Mouse (Mus musculus) embryonic stem cell, embryonic (primary cell): ENCODE measurements around the gene Mfsd1.

Source experiments
- CTCF ChIA-PET, 4 experiments: fragments of 300-600 bp in 2 of 4; fragments of 350-600 bp in 2 of 4; sonication (Branson Sonifier 250); formaldehyde crosslinking; loops; one replicate each; lab custom pipeline; 2022; ENCODE audit warnings: inconsistent platforms in 2 of 4; lab: Charles Lee
- POLR2A ChIA-PET, 4 experiments: fragments of 300-600 bp in 2 of 4; fragments of 350-600 bp in 2 of 4; sonication (Branson Sonifier 250); formaldehyde crosslinking; loops; one replicate each; lab custom pipeline; 2022; ENCODE audit warnings: antibody characterized with exemption in 4 of 4, inconsistent platforms in 1 of 4; lab: Charles Lee

Mfsd1 gene

GRCm38 (mm10) chr3:67583125-67583845, 744 bp downstream of the Mfsd1 start:
- CTCF ChIA-PET, result interaction anchor here in 2 of 4 experiments (1.2 to 2.4 kb wide), 4 partner anchors 15 to 462 kb away, joined by 3 to 7 read pairs (median 5); no protein-coding TSS in a partner anchor
- POLR2A ChIA-PET, result interaction anchor here in 2 of 4 experiments (0.7 to 1.7 kb wide), 9 partner anchors 8 to 153 kb away, joined by 3 to 5 read pairs (median 3); partner anchors contain the start of genes Gfm1 (in 1 of the 2), Lxn (in 1 of the 2) and Rarres1 (in 1 of the 2)

DNA sequence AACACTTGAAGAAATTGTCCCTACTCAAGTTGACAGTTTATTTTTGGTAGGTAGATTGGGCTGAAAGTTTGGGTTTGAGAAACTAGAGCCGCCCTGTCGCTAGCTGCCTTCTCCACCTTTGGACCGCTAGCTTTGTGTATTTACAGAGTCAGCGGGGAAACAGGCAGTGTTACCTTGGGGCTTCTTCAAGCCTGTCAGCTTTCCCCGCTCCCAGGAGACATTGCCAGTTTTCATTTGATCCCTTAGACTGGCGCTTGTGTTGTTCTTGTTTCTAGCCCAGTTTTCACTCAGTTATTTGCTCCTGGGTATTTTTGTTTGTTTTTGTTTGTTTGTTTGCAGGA, 1.3 kb downstream of the Mfsd1 start:
- CTCF ChIA-PET, result interaction anchor here in 1 of 4 experiments (1.2 kb wide), 1 partner anchor 70 kb away, joined by 3 read pairs; no protein-coding TSS in a partner anchor
- POLR2A ChIA-PET, result interaction anchor here in 2 of 4 experiments (1.1 to 1.7 kb wide), 4 partner anchors 10 to 134 kb away, joined by 3 to 5 read pairs (median 4); partner anchors contain the start of gene Lxn (in 1 of the 2)

- CTCF ChIA-PET, result interaction anchor here in 1 of 4 experiments (0.7 kb wide), 1 partner anchor 13 kb away, joined by 3 read pairs; no protein-coding TSS in a partner anchor
- POLR2A ChIA-PET, result interaction anchor here in 1 of 4 experiments (0.6 kb wide), 1 partner anchor 1769 kb away, joined by 3 read pairs; no protein-coding TSS in a partner anchor
Observed at GRCm38 (mm10) chr3:67586511-67586910, 4.0 kb downstream of the Mfsd1 start.

DNA sequence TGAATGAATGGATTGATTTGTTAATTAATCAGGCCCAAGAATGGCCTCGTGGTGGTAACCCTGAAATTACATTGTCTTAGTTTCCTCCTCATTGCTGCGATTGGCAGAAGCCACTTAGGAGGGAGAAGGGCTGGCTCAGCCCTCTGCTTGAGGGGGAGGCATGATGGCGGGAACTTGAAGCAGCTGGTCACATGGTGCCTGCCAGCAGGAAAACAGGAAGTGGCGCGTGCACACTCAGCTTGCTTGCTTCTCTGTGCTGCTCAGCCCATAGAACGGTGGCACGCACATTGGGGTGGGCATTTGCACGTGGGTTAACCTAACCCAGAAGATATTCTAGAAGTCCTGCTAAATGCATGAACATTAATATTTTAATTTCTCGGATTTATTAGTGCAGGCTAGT, 4.9 kb downstream of the Mfsd1 start:
- ChIA-PET POLR2A (interaction anchor here in 1 of 4 experiments (1.0 kb wide), 1 partner anchor 151 kb away, joined by 3 read pairs; no protein-coding TSS in a partner anchor), CTCF (no interaction called here)

DNA sequence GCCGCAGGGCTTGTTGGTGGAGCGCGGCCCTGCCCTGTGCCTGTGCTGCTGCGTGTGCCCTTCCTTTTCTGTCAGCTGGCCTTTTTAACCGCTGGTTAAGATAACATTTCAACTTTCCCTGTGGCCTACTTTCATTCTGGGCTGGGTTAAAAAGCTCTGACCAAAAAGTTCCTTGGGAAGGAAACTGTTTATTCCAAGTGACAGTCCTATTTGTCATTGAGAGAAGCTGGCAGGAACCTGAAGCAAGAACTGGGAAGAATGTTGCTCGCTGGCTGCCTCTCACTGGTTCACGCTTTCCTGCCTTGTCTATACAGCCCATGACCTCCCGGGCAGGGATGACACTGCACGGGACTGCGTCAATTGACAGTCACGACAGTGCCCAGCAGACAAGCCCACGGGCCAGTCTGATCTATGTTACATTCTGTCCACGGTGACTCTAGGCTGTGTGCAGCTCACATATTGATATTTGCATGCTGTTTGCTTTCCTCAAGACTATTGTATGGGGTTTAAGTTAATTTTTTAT, 19.1 kb downstream of the Mfsd1 start:
- ChIA-PET POLR2A (no interaction called here), CTCF (interaction anchor here in 1 of 4 experiments (0.8 kb wide), 1 partner anchor 28 kb away, joined by 4 read pairs; no protein-coding TSS in a partner anchor)

GRCm38 (mm10) chr3:67618222-67618621, 35.7 kb downstream of the Mfsd1 start:
- POLR2A ChIA-PET, result no interaction called here
- CTCF ChIA-PET, result no interaction called here

GRCm38 (mm10) chr3:67624629-67625028, 42.1 kb downstream of the Mfsd1 start:
- ChIA-PET POLR2A (no interaction called here), CTCF (interaction anchor here (0.6 to 2.5 kb wide), 8 partner anchors 11 to 432 kb away, joined by 3 to 17 read pairs (median 6); no protein-coding TSS in a partner anchor)

GRCm38 (mm10) chr3:67643135-67643534, 60.6 kb downstream of the Mfsd1 start:
- ChIA-PET POLR2A (no interaction called here), CTCF (no interaction called here)

DNA sequence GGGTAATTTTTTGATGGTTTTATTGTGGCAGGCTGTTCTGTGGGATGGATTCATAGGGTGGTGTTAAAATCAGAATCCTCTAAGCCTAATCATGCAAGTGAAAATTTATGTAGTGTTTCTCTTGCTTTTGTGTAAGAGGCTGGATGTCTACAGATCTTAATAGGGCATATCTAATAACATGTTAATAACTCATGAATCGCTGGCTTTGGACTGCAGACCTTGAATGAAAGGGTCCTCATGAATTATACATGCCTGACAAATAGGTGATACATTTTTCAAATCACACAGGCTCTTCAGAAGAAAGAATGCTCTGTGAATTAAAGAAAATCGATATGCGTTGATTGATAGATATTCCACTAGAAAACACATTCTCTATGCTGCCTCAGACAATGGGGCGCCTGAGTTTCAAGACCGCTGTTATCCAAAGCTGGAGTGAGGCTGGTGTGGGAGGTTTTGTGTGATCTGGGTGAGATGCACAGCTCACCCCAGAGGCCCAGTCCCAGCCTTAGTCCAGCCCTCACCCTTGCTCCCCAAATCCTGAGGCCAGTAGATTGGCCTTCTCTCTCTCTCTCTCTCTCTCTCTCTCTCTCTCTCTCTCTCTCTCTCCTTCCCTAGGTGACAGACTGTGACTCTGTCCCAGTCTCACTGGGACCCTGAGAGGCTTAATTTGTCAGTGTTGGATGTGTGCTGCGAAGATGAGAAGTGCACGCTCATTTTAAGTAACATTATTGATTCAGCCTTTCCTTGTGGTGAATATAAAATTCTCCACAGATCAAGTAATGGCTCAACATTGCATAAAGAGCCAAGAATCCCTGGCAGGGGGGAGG, 63.3 kb downstream of the Mfsd1 start:
- ChIA-PET CTCF (no interaction called here), POLR2A (no interaction called here)
